Mouse (Mus musculus): ENCODE measurements at regions not wholly inside any gene's neighbourhood (a gene's known extent, or its start where the extent isn't known, plus 50 kb on each side); places are given as distances from the start of the nearest gene placed in this dataset.

- no peak for TF ChIP-seq CTCF (IDR thresholded peaks at IDR 0.05; ENCODE audit: low read depth)
- no peak for TF ChIP-seq EP300 (IDR thresholded peaks at IDR 0.05; ENCODE audit: low read depth)
These were observed 464.2 kb downstream of the Pdcd6ip start for GRCm38 (mm10) chr9:113243870-113244269.

Data from liver, postnatal 0 days (tissue).